Mouse (Mus musculus) liver, adult 2 months (tissue): ENCODE results near the gene Gmip.

Experiments
- CTCF ChIP-seq: fragments of 200-500 bp; IDR thresholded peaks from 2 replicates; pipeline ENCODE4 v1.5.1; 2011; ENCODE audit warnings: low read depth, low read length, control low read depth
- POLR2A ChIP-seq: fragments of 200-500 bp; IDR thresholded peaks from 2 replicates; pipeline ENCODE4 v1.6.1; 2011; ENCODE audit warnings: low read length, control low read depth; ENCODE audit not compliant: insufficient read depth; ENCODE audit errors: extremely low read depth

- TF ChIP-seq CTCF (no peak), POLR2A (no peak)
These were observed 6.4 kb downstream of the Gmip start for GRCm38 (mm10) chr8:69814881-69815280.
